Mouse (Mus musculus): ENCODE results near the gene Gpr61. TPM values are rescaled to one million over a fixed set of nuclear protein-coding genes. Genes with fewer than 3 reads are reported as not detected.

The Gpr61 gene
- total RNA-seq, 2 experiments from 2014 or later, result 18.4 to 22.3 TPM

DNA sequence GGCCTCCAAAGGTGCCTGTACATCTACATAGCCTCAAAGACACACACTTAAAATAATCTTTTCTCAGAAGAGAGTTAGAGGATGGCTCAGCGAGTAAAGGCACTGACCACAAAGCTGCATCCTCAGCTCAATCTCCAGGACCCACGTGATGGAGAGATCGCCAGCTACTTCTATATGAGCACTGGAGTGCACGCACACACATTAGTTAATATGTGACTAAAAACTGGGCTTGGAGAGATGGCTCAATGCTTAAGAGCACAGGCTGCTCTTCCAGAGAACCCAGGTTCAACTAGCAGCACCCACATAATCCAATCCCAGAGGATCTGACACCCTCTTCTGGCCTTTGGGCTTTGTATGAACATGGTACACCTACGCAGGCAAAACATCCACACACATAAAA, 23.5 kb downstream of the Gpr61 start:
- DNase-seq (ENCODE audit: low spot score in 2 of 2), result no peak

DNA sequence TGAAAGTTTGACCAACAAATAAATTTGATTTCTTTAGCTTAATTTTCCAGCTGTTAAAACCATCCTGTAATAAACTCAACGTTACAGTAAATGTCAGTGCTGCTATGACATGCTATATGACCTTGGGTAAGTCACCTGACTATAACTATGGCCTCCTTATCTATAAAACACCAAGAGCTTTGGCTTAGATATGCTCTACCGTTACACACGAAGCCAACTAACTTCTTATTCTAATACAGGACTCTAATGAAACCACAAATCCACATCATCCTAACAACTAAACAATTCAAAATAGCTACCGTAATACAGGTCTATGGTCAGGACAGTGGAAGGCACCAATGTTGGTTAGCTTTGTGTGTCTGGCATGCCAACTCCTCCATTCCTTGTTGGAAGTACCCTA, 24.9 kb downstream of the Gpr61 start:
- DNase-seq (ENCODE audit: low spot score in 2 of 2), result no peak

DNA sequence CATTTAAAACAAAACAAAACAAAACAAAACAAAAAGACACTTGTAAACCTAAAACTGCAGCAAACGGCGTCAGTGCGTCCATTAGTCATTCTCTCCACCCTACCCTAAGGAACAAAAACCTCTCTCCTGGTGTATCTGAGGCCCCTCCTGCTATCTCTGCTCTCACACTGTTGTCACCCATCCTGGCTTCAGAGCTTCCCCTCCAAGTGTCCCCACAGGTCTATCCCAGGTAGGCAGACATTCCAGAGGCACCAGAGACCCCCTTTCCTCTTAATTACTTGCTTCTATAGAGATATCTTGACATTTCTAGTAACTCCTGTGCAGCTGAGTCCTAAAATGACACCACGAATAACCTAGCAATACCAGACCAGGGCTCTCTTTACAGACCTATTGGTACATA, 25.3 kb downstream of the Gpr61 start:
- no peak for DNase-seq (ENCODE audit: low spot score in 2 of 2)

DNA sequence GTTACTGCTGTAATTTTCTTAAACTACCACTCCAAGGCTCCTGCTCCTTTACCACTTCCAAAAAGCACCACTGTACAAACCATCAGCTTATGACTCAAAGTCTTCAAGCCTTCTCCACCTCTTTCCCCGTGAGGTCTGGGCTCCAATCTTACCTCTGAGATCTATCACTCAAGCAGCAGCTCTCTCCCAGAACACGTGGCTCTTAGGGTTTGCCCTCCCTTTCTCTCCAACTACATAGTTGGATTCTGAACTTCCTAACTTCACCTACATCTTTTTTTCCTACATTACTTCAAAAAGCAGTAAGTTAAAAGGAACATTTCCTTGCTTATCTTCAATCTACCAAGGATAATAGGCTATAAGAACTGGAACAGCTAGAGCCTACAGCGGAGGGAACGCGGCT, 26.2 kb downstream of the Gpr61 start:
- DNase-seq (ENCODE audit: low spot score in 2 of 2), result no peak

DNA sequence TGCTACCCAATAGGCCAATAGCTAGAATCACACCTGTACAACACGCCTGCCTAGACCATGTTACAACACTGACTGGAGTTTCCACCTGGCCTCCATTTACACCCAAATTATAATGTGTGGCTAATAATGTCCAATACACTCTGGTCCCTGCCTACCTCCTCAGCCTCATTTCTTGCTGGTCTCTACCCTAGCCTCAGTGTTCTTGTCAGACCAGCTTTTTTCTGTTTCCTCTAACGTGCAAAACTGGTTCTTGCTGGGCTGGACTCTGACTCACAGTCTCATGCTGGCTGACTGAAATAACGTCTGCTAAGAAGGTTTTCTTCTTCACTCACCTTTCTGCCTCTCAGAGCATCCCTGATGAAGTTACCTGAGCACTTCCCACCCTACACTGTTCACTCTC, 28.4 kb downstream of the Gpr61 start:
- no peak for DNase-seq (ENCODE audit: low spot score in 2 of 2)

DNA sequence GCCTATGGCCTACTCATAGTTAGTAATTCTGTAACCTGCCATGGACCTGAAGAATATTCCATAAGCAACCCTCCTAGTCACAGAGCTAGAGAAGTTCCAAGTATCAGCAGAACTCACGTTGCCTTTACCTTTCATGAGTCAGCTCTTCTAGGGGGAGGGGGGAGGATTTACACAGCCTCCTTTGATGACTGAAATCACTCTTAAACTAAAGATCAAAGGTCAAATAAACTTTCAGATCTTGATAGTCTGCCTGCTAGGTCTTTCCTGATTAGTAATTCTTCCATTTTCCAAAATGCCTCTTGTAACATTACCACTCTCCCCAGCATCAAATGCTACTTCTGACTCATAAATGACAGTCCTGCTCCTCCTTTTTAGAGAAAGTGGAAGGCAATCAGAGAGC, 30.6 kb downstream of the Gpr61 start:
- no peak for DNase-seq (ENCODE audit: low spot score in 2 of 2)

DNA sequence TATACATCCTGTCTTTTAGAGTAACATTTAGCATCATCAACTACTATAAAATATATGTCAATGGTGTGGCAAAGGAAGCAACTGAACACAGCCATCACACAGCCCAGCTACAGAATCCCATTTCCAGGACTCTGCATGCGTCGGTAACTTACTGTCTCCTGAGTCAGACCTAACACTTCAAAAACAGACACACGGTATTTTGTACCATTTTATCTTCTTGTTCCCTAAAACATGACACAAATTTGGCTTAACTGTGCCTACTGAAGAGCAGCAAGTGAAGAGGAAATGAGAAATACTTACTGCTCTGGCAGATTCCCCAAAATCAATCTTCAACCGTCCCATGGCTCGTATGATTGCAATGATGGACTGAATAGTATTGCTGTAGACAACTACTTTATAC, 31.4 kb downstream of the Gpr61 start:
- no peak for DNase-seq (ENCODE audit: low spot score in 2 of 2)

DNA sequence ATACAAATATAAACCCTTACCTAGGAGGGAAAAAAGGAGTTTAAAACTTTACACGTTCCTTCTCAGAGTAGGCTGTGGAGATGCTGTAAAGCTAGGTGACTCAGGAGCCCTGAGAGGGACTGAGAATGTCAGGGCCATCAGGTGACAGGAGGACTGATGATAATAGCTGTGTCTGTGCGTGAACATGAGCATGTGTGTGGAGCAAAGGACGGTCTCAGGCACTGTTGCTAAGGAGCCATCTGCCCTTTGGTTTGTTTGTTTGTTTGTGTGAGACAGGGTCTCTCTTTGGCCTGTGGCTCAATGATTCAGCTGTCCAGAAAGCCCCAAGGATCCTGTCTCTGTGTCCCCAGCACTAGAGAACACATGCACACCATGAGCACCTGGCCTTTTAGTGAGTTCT, 33.6 kb downstream of the Gpr61 start:
- DNase-seq (ENCODE audit: low spot score in 2 of 2), result no peak

DNA sequence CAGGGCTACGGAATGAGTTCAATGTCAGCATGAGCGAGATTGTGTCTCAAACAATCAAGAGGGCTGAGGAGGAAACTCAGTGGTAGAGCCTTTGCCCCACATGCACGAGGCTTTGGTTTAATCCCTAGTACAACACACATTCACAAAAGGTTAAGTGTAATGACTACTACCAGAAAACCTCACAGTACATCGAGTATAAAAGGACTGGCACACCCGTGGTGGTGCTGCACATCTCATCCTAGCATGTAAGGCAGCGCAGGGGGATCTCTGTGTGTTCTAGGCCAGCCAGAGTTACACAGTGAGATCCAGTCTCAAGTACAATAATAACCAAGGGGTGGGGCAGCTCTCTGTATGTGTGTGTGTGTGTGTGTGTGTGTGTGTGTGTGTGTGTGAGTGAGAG, 37.2 kb downstream of the Gpr61 start:
- no peak for DNase-seq (ENCODE audit: low spot score in 2 of 2)

DNA sequence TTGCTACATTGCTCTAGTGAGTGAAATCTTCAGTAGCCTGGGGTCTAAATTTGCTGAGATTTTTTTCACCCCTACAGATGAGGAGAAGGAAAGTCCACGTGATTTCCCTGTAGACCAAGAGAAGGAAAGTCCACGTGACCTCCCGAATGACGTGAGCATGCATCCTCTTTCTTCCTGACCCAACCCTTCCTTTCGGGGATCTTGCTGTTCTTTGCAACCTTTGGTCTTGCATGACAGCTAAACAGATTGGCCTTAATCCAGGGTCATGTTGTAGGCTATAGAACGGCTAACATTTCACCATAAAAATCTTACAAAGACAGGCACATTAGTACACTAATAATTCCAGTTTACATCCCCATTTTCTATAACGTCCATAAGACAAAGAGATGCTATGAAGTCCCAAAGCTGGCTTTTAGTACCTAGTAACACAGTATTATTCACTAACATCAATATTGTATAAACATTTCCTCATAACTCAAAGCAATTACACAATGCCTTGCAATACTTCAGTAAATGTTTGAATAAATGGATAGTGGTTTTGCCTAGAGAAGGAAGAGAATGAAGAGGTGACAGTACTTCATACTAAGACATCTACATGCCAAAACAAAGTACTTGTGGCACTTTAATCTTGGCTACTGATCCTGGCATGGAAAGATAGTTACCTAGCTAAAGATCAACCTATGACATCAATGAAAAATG, 40.9 kb downstream of the Gpr61 start:
- no peak for DNase-seq (ENCODE audit: low spot score in 2 of 2)

DNA sequence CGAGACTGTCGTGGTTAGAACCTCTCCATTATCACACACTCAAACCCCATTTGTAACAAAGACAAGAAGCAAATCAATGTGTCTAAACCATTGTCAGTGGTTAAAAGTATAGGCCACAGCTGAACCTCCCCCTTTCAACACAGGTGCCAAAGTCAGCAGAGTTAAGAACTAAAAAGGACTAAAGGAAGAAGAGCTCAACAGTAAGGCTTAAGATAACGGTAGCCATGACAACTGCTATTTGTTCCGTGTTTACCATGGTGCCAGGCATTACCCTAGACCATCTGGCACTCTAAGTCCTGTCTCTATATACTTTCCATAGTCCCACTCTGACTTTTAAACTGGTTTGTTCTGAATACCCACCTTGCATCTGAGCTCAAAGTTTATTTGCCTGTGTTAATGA, 42.0 kb downstream of the Gpr61 start:
- no peak for DNase-seq (ENCODE audit: low spot score in 2 of 2)

DNA sequence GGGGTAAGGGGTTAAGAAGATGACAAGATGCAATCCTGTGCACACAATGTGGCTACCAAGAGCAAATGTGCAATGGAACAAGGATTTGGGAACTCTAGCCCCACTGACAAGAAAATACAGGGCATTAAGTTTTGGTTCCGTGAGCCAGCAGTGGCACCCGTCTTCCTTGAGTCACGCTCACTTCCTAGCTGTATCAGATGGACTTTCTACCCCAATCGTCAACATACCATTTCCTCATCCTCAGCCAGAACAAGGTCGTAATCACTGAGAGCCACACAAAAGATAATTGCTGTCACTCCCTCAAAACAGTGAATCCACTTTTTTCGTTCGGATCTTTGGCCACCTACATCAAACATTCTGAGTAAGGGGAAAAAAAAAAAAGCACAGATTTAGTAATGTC, 42.4 kb downstream of the Gpr61 start:
- no peak for DNase-seq (ENCODE audit: low spot score in 2 of 2)

DNA sequence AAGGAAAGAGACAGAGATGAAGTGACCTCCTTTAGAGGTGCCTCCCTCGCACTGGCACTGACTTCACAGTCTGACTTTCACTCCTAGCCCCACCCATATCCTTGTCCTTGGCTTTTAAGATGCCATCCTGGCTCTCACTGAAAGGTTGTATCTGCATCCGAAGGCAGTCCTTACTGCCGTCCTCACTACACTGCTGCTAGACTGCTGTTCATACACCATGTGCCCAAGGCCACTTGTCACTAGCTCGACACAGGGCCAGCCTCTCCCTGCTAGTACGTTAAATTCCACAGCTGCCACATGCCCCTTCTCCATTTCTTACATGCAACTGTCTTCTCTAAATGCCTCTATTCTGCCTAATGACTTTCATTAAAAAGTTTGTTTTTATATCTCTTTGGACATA, 43.4 kb downstream of the Gpr61 start:
- no peak for DNase-seq (ENCODE audit: low spot score in 2 of 2)

DNA sequence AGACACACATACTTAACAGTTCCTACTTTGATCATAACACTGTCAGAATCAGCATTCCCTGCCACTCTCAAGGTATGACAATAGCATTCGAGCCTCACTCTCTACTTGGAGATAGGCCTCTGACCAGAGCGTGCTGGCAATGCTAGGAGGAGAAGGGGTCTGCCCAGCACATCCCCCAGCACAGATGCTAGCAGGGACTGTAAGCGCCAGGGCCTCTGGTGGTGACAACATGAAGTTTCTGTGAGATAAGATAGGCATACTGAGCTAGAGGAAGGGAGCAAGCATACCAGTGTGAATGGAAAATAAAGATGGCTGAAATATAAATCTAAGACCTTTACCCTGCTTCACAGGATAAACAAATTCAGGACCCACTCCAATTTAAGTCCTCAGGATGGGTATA, 49.4 kb downstream of the Gpr61 start:
- DNase-seq (ENCODE audit: low spot score in 2 of 2), result no peak

DNA sequence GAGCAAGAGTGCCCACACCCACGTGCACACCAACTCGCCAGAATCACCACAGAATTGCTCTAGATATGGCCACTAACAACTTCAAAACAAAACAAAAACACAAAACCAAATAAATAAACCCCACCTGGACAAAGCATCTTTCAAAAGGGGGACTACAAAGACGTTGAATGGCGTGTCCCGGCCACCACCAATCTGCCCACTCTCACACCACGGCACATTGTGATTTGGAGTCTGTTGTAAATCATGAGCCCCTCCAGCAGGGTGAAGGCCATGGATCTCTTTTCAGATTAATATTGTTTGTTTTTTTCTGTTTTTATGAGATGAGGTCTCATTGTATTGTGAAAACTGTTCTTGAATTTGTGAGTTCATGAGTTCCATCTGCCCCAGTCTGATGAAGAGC, 52.6 kb downstream of the Gpr61 start:
- no peak for DNase-seq (ENCODE audit: low spot score in 2 of 2)

DNA sequence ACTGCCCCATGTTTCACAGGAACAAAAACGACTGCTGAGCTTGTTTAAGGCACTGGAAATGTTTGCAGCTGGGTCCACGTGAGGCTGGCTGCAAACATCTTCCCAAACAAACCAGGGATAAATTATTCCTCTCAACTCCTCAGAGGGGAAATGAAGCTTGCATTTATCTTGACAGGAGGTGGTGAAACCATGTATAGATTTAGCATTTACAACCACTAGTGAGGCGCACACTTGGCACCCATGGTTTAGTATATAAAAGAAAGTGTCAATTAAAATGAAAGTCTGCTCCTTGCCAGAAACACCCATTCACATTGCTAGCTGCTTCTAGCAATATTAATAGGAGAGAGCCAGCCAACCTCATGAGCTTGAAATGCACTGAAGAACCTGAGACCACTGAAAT, 53.1 kb downstream of the Gpr61 start:
- no peak for DNase-seq (ENCODE audit: low spot score in 2 of 2)

Other genes with a start within 250 kb of the Gpr61 start
- 10 to 100 TPM; 91.2 to 99.8 TPM for gene Gstm7, start 223.1 kb downstream of the Gpr61 start, total RNA-seq (2021)
- 1 to 10 TPM; 5.8 to 6.7 TPM for gene Gstm6, start 211.1 kb downstream of the Gpr61 start, total RNA-seq (2021)
- not detected for gene Gstm3, start 185.6 kb downstream of the Gpr61 start, total RNA-seq (2021)
- 1 to 10 TPM; 5.0 to 5.7 TPM for gene Gstm2, start 168.4 kb downstream of the Gpr61 start, total RNA-seq (2021)
- gene Gstm1, start 136.9 kb downstream of the Gpr61 start, total RNA-seq (2021), result 100 to 1,000 TPM; 279 to 320 TPM
- 10 to 100 TPM; 11.5 to 11.6 TPM for gene Gstm4, start 110.0 kb downstream of the Gpr61 start, total RNA-seq (2021)
- 10 to 100 TPM; 52.3 to 58.5 TPM for gene Ampd2, start 68.2 kb downstream of the Gpr61 start, total RNA-seq (2021)
- gene Gnat2, start 62.1 kb downstream of the Gpr61 start, total RNA-seq (2021), result under 1 TPM in 1 of 2 experiments, not detected in 1; 0.21 TPM
- gene Gnai3, start 8.7 kb downstream of the Gpr61 start, total RNA-seq (2021), result 10 to 100 TPM; 29.0 to 30.4 TPM
- 10 to 100 TPM; 78.2 to 79.7 TPM for gene Amigo1, start 31.5 kb upstream of the Gpr61 start, total RNA-seq (2021)
- 10 to 100 TPM; 20.6 to 21.4 TPM for gene Cyb561d1, start 46.3 kb upstream of the Gpr61 start, total RNA-seq (2021)
- 10 to 100 TPM; 22.9 to 27.9 TPM for gene Atxn7l2, start 56.1 kb upstream of the Gpr61 start, total RNA-seq (2021)
- gene Sypl2, start 71.8 kb upstream of the Gpr61 start, total RNA-seq (2021), result 1 to 10 TPM; 2.3 TPM
- gene Psma5, start 102.0 kb upstream of the Gpr61 start, total RNA-seq (2021), result 10 to 100 TPM; 68.9 to 76.7 TPM
- 100 to 1,000 TPM; 305 to 320 TPM for gene Sort1, start 129.2 kb upstream of the Gpr61 start, total RNA-seq (2021)
- under 1 TPM; 0.26 to 0.49 TPM for gene Mybphl, start 210.0 kb upstream of the Gpr61 start, total RNA-seq (2021)
- gene Psrc1, start 229.0 kb upstream of the Gpr61 start, total RNA-seq (2021), result 10 to 100 TPM; 17.8 to 18.1 TPM